Mouse (Mus musculus): ENCODE results near the gene Gnb5. TPM values are rescaled to one million over a fixed set of nuclear protein-coding genes. Genes with fewer than 3 reads are reported as not detected.
"Not testable (repeated sequence)": the region's sequence is repeated elsewhere in the genome, so short reads cannot be mapped to it uniquely, and the experiment has no call there.

Gnb5 gene
- polyA plus RNA-seq, 1 experiment from 2014 or later: 36.0 TPM

- not testable (repeated sequence) for ATAC-seq (ENCODE audit: low FRiP score, low read depth); H3K9me3 ChIP-seq
These were observed 57.6 kb downstream of the Gnb5 start for GRCm38 (mm10) chr9:75363702-75364101.

GRCm38 (mm10) chr9:75365195-75365594, 59.1 kb downstream of the Gnb5 start:
- ATAC-seq (ENCODE audit: low FRiP score, low read depth): no peak
- H3K4me2 ChIP-seq (replicated peaks): no peak overlapping the region
- no peak overlapping the region for H3K4me3 ChIP-seq
- H3K9ac ChIP-seq (replicated peaks): no peak overlapping the region
- no peaks in the 10 kb centered on the region for H3K27me3 ChIP-seq
- 0 out of 2 replicates have a peak, but pooled peaks cover 3% of the 10 kb centered on the region for H3K9me3 ChIP-seq
- H3K27ac ChIP-seq (replicated peaks): no peak overlapping the region
- 55% methylated on average over 4 of the region's 4 CpGs for WGBS
- no peaks in the 10 kb centered on the region for H3K4me1 ChIP-seq
- H3K36me3 ChIP-seq: no peaks in the 10 kb centered on the region

More at GRCm38 (mm10) chr9:75363702-75364101, 57.6 kb downstream of the Gnb5 start:
- not testable (repeated sequence) for H3K4me3 ChIP-seq; H3K4me2 ChIP-seq (replicated peaks); H3K36me3 ChIP-seq; H3K4me1 ChIP-seq; H3K27me3 ChIP-seq; H3K9ac ChIP-seq (replicated peaks); H3K27ac ChIP-seq (replicated peaks)
- 75% methylated on average over 7 of the region's 7 CpGs for WGBS

GRCm38 (mm10) chr9:75366191-75366590, 60.1 kb downstream of the Gnb5 start:
- Histone ChIP-seq H3K27ac (replicated peaks) (no peak overlapping the region), H3K4me3 (no peak overlapping the region), H3K9ac (replicated peaks) (no peak overlapping the region), H3K4me2 (replicated peaks) (no peak overlapping the region), H3K4me1 (no peaks in the 10 kb centered on the region), H3K36me3 (no peaks in the 10 kb centered on the region), H3K9me3 (0 out of 2 replicates have a peak, but pooled peaks cover 5% of the 10 kb centered on the region), H3K27me3 (no peaks in the 10 kb centered on the region)
- ATAC-seq (ENCODE audit: low FRiP score, low read depth): no peak
- 78% methylated on average over 5 of the region's 5 CpGs for WGBS

GRCm38 (mm10) chr9:75368779-75369178, 62.7 kb downstream of the Gnb5 start:
- Histone ChIP-seq H3K27me3 (no peaks in the 10 kb centered on the region), H3K4me1 (no peaks in the 10 kb centered on the region), H3K4me2 (replicated peaks) (no peak overlapping the region), H3K9me3 (0 out of 2 replicates have a peak, but pooled peaks cover 5% of the 10 kb centered on the region), H3K4me3 (no peak overlapping the region), H3K36me3 (no peaks in the 10 kb centered on the region), H3K9ac (replicated peaks) (no peak overlapping the region), H3K27ac (replicated peaks) (no peak overlapping the region)
- ATAC-seq (ENCODE audit: low FRiP score, low read depth): no peak
- WGBS: 82% methylated on average over 3 of the region's 3 CpGs

GRCm38 (mm10) chr9:75375606-75376005, 69.5 kb downstream of the Gnb5 start:
- no peak for ATAC-seq (ENCODE audit: low FRiP score, low read depth)
- no peak overlapping the region for H3K4me2 ChIP-seq (replicated peaks)
- H3K36me3 ChIP-seq: no peaks in the 10 kb centered on the region
- H3K27me3 ChIP-seq: no peaks in the 10 kb centered on the region
- H3K4me3 ChIP-seq: no peak overlapping the region
- H3K9ac ChIP-seq (replicated peaks): no peak overlapping the region
- no peaks in the 10 kb centered on the region for H3K9me3 ChIP-seq
- no peak overlapping the region for H3K27ac ChIP-seq (replicated peaks)
- WGBS: 95% methylated on average over 9 of the region's 9 CpGs
- H3K4me1 ChIP-seq: no peaks in the 10 kb centered on the region

- Histone ChIP-seq H3K27ac (replicated peaks) (no peak overlapping the region), H3K9ac (replicated peaks) (no peak overlapping the region), H3K4me2 (replicated peaks) (no peak overlapping the region), H3K4me1 (no peaks in the 10 kb centered on the region), H3K9me3 (no peaks in the 10 kb centered on the region), H3K36me3 (no peaks in the 10 kb centered on the region), H3K4me3 (no peak overlapping the region), H3K27me3 (no peaks in the 10 kb centered on the region)
- WGBS: 60% methylated on average over 1 of the region's 1 CpGs
- ATAC-seq (ENCODE audit: low FRiP score, low read depth): no peak
These were observed 70.3 kb downstream of the Gnb5 start for GRCm38 (mm10) chr9:75376428-75376827.

GRCm38 (mm10) chr9:75378774-75379173, 72.7 kb downstream of the Gnb5 start:
- no peaks in the 10 kb centered on the region for H3K36me3 ChIP-seq
- no peaks in the 10 kb centered on the region for H3K27me3 ChIP-seq
- H3K27ac ChIP-seq (replicated peaks): no peak overlapping the region
- no peaks in the 10 kb centered on the region for H3K9me3 ChIP-seq
- no peaks in the 10 kb centered on the region for H3K4me1 ChIP-seq
- H3K9ac ChIP-seq (replicated peaks): no peak overlapping the region
- no peak for ATAC-seq (ENCODE audit: low FRiP score, low read depth)
- WGBS: 92% methylated on average over 2 of the region's 2 CpGs
- no peak overlapping the region for H3K4me3 ChIP-seq
- no peak overlapping the region for H3K4me2 ChIP-seq (replicated peaks)

GRCm38 (mm10) chr9:75382825-75383224, 76.7 kb downstream of the Gnb5 start:
- no peak overlapping the region for H3K4me3 ChIP-seq
- no peaks in the 10 kb centered on the region for H3K4me1 ChIP-seq
- H3K36me3 ChIP-seq: peaks cover 22% of the 10 kb centered on the region
- no peaks in the 10 kb centered on the region for H3K27me3 ChIP-seq
- no peaks in the 10 kb centered on the region for H3K9me3 ChIP-seq
- 87% methylated on average over 14 of the region's 14 CpGs for WGBS
- no peak for ATAC-seq (ENCODE audit: low FRiP score, low read depth)
- no peak overlapping the region for H3K4me2 ChIP-seq (replicated peaks)
- H3K27ac ChIP-seq (replicated peaks): no peak overlapping the region
- no peak overlapping the region for H3K9ac ChIP-seq (replicated peaks)

- H3K4me1 ChIP-seq: no peaks in the 10 kb centered on the region
- ATAC-seq (ENCODE audit: low FRiP score, low read depth): no peak
These were observed 77.7 kb downstream of the Gnb5 start for GRCm38 (mm10) chr9:75383785-75384184.

GRCm38 (mm10) chr9:75384337-75384962, 78.4 kb downstream of the Gnb5 start:
- H3K4me2 ChIP-seq (replicated peaks): no peak overlapping the region
- ATAC-seq (ENCODE audit: low FRiP score, low read depth): no peak
- H3K36me3 ChIP-seq: peaks cover 35% of the 10 kb centered on the region
- no peaks in the 10 kb centered on the region for H3K4me1 ChIP-seq
- H3K27me3 ChIP-seq: no peaks in the 10 kb centered on the region
- H3K9me3 ChIP-seq: no peaks in the 10 kb centered on the region
- no peak overlapping the region for H3K9ac ChIP-seq (replicated peaks)
- WGBS: 81% methylated on average over 3 of the region's 3 CpGs
- H3K4me3 ChIP-seq: no peak overlapping the region
- no peak overlapping the region for H3K27ac ChIP-seq (replicated peaks)

More at GRCm38 (mm10) chr9:75383785-75384184, 77.7 kb downstream of the Gnb5 start:
- no peak overlapping the region for H3K4me3 ChIP-seq
- no peak overlapping the region for H3K9ac ChIP-seq (replicated peaks)
- no peaks in the 10 kb centered on the region for H3K27me3 ChIP-seq
- H3K4me2 ChIP-seq (replicated peaks): no peak overlapping the region
- no peak overlapping the region for H3K27ac ChIP-seq (replicated peaks)
- WGBS: 86% methylated on average over 9 of the region's 9 CpGs
- peaks cover 28% of the 10 kb centered on the region for H3K36me3 ChIP-seq
- H3K9me3 ChIP-seq: no peaks in the 10 kb centered on the region

GRCm38 (mm10) chr9:75385218-75385974, 79.3 kb downstream of the Gnb5 start:
- no peaks in the 10 kb centered on the region for H3K9me3 ChIP-seq
- WGBS: 85% methylated on average over 9 of the region's 9 CpGs
- no peak overlapping the region for H3K4me2 ChIP-seq (replicated peaks)
- peaks cover 43% of the 10 kb centered on the region for H3K36me3 ChIP-seq
- no peaks in the 10 kb centered on the region for H3K4me1 ChIP-seq
- no peak overlapping the region for H3K9ac ChIP-seq (replicated peaks)
- no peak overlapping the region for H3K4me3 ChIP-seq
- ATAC-seq (ENCODE audit: low FRiP score, low read depth): no peak
- H3K27ac ChIP-seq (replicated peaks): peak overlapping the region; percentile 25; the same call in 1 of the 2 replicates
- no peaks in the 10 kb centered on the region for H3K27me3 ChIP-seq

- Histone ChIP-seq H3K4me3 (no peak overlapping the region), H3K36me3 (peaks cover 94% of the 10 kb centered on the region), H3K9ac (replicated peaks) (no peak overlapping the region), H3K4me1 (no peaks in the 10 kb centered on the region; the same call in 1 of the 2 replicates), H3K4me2 (replicated peaks) (no peak overlapping the region), H3K27me3 (no peaks in the 10 kb centered on the region), H3K9me3 (no peaks in the 10 kb centered on the region), H3K27ac (replicated peaks) (no peak overlapping the region)
- WGBS: 85% methylated on average over 12 of the region's 12 CpGs
- ATAC-seq (ENCODE audit: low FRiP score, low read depth): no peak
These were observed 87.2 kb downstream of the Gnb5 start for GRCm38 (mm10) chr9:75393251-75393650.

All from midbrain, embryonic 12.5 days (tissue).